Mouse (Mus musculus): Measurements from ENCODE around the gene Sec22a. TPM values are rescaled to one million over a fixed set of nuclear protein-coding genes. Genes with fewer than 3 reads are reported as not detected.
A peak's percentile ranks its signal among the peaks of the same experiment; 100 is the strongest.

Gene Sec22a
- 10 to 100 TPM; 14.5 to 20.1 (median 16.6) TPM for total RNA-seq (2022)

DNA sequence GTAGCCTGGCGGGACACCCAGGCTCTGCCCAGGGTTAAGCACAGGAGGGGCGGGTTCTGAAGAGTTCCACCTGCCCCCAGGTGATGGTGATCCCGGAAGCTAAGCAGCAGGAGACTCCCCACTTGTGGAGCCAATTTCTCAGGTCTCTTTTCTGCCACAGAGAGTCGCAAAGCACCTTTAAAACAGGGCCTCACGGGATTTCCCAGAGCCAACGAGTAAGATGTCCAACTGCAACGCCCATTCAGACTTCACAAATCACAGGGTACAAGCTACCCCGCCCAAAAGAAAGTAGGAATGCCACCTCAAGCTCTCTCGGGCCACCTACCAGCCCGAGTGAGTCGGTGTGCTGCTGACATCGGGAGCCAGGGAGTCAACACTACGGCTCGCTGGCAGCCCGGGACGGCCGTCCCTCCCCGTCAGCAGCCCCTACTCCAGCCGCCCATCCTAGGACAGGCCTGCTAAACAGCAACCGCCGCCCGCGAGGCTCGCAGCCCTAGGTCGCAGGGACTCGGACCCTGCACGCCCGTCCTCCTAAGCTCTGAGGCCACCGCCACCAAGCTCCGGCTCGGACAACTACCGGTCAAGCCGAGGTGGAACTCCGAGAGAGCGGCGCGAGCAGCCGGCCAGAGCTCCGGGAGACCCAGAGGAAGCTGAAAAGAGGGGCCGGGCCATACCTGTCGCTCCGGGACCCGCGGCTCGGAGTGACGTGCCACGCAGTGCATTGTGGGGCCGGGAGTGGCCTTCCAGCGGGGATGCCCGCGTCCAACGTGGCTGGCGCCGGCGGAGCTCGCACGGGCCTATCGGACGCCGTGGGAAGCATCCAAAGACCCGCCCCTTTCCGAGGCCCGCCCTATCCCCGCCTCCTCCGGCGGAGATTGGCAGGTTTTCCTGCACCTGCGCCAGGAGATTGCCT, at the start of gene Sec22a:
Gene Sec22a, minus strand, starts transcription at position 769 of the 913 bp plus-strand sequence.
- DNase-seq (ENCODE audit: low spot score in 2 of 2): peak; percentile 84 to 91

GRCm38 (mm10) chr16:35406706-35407105, 43.0 kb upstream of the Sec22a start:
- no peak for DNase-seq (ENCODE audit: low spot score in 2 of 2)

GRCm38 (mm10) chr16:35406166-35406565, 42.4 kb upstream of the Sec22a start:
- no peak for DNase-seq (ENCODE audit: low spot score in 2 of 2)

DNA sequence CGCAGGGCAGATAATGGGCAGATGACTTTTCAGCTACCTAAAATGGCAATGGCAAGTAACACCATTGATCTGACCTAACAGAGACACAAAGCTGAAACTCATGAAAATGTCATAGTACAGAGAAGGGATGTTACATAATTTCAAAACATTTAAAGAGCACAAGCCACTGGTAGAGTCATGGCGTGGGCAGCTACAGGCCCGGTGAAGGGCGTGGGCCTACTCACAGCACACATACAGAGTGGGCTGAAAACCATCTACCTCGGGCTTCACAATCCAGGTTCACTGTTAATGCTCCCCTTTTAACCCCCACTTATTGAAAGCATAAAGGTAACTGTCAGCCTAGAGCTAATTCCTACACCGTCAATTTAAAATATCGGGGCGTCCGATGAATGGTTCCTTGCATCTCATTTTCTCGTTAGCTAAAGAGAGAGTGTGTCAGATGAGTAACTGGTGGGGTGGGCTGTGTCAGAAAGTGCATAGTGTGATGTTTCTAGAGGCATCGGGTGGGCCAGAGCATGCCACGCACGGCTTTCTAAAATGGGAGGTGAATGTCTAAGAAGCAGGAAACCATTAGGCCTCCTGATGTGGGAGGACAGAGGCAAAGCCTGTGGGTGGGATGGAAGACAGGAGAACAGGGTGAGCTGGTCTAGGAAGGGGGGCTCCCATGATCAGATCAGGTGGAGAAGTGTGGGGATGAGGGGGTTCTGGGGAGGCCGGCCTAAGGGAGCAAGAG, 41.8 kb upstream of the Sec22a start:
- no peak for DNase-seq (ENCODE audit: low spot score in 2 of 2)

- no peak for DNase-seq (ENCODE audit: low spot score in 2 of 2)
These were observed 41.1 kb upstream of the Sec22a start for GRCm38 (mm10) chr16:35404864-35405263.

DNA sequence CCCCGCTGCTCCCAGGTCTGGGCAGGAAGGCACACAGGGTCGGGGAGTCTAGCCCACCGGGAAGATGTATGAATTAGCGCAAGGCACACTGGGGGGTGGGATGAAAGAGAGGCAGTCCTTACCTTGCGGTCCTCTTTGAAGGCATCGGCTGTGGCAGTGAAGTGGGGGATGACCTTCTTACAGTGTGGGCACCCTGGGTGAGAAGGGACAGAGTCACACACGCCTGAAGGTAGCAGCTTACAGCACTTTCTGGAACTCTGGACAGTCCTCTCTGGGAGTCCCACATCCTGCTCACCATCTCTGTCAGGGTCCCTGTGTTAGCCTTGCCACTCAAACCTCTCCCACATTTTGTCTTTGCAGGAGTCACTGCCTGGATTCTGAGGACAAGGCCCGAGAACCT, 40.2 kb upstream of the Sec22a start:
- no peak for DNase-seq (ENCODE audit: low spot score in 2 of 2)

DNA sequence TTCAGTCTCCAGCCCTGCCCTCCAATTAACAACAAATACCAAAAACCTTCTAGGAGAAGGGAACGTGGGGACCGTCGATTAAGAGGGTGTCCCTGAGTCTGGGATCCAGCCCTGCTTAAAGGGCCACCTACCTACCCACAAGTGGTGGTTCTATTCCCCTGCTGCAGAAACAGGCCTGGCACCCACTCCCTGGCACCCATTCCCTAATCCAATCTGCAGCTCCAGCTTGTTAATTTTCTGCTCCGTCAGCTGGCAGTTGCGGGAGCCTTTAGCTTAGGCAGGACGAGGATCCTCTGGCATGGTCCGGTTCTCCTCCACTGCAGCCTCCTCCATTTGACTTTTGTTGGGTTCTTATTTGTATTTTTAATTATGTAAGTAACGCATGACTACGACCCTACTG, 39.6 kb upstream of the Sec22a start:
- peak; percentile 25 to 41 for DNase-seq (ENCODE audit: low spot score in 2 of 2)

GRCm38 (mm10) chr16:35392813-35393212, 29.1 kb upstream of the Sec22a start:
- DNase-seq (ENCODE audit: low spot score in 2 of 2): no peak

- DNase-seq (ENCODE audit: low spot score in 2 of 2): no peak
These were observed 21.9 kb upstream of the Sec22a start for GRCm38 (mm10) chr16:35385654-35386053.

- no peak for DNase-seq (ENCODE audit: low spot score in 2 of 2)
These were observed 16.3 kb upstream of the Sec22a start for GRCm38 (mm10) chr16:35380048-35380447.

GRCm38 (mm10) chr16:35379344-35379743, 15.6 kb upstream of the Sec22a start:
- no peak for DNase-seq (ENCODE audit: low spot score in 2 of 2)

DNA sequence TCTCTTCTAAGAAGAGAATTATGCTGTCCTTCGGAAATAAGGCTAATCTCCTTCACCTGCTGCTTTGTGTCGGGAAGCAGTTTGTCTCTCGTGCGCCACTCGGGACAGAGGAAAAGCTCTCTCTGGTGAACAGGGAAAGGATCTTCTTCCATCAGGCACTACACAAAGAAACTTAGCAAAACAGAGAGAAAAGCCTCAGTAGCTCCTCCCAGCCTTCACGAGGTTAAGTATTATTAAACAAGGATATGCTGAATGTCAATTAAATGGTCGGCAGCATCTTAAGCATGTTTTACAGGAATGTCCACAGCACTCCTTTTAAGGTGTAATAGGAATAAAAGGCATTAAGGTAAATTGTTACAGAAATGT, 328 bp upstream of the Sec22a start:
- DNase-seq (ENCODE audit: low spot score in 2 of 2): no peak

DNA sequence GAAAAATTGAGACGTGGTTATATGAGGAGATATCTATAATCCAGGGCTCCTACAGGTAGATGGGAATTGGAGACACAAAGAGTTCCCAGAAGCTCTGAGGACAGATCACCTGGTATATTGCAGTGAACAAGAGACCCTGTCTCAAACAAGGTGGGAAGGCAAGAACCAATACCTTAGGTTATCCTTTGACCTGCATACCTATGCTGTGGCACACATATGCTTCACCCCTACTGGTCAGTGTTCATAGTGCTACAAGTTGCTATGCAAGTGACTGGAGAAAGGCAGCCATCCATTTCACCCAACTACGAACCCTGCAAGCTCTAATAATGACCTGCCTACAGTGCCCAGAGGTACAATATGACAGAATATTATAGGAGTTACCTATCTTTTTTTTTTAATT, 1.5 kb downstream of the Sec22a start:
- no peak for DNase-seq (ENCODE audit: low spot score in 2 of 2)

GRCm38 (mm10) chr16:35360593-35360992, 3.1 kb downstream of the Sec22a start:
- peak in 1 of 2 experiments; percentile 28 for DNase-seq (ENCODE audit: low spot score in 2 of 2)

DNA sequence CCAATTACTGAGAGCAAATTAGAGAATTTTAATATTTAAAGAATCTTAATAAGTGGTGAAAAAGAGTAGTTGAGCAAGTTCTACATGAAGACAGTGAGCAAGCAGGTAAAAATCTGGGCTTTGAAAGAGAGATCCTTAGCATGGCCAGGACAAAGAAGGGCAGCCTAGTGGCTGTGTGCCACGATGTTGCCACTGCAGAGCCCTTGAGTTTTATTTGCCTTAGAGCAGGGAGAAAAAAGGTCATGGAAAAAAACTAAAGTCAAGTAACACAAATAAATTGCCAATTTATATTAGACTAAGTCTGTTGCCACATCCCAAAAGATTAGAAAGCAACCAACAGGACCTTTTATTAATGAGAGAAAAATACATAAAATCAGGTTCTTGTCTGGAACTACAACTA, 6.3 kb downstream of the Sec22a start:
- DNase-seq (ENCODE audit: low spot score in 2 of 2): no peak

GRCm38 (mm10) chr16:35330451-35330850, 33.3 kb downstream of the Sec22a start:
- DNase-seq (ENCODE audit: low spot score in 2 of 2): no peak

DNA sequence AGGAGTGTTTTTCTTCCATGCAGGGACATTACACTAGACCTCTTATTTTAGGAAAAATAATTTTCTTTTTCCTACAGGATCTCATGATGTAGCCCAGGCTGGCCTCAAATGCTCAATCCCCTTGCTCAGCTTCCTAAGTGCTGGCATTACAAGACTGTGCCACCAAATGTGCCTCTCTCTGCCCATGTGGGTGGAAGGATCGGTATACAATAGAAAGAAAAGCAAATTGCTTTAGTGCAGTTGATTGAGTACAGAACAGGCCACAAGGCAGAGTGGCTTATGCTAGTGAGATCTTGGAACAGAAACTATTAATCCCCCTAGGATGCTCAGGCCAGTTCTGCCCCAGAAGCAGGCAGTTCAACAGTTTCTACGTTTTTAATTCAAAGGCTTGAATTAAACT, 43.9 kb downstream of the Sec22a start:
- DNase-seq (ENCODE audit: low spot score in 2 of 2): no peak

GRCm38 (mm10) chr16:35319335-35319734, 44.4 kb downstream of the Sec22a start:
- no peak for DNase-seq (ENCODE audit: low spot score in 2 of 2)

- no peak for DNase-seq (ENCODE audit: low spot score in 2 of 2)
These were observed 45.3 kb downstream of the Sec22a start for GRCm38 (mm10) chr16:35318397-35318796.

DNA sequence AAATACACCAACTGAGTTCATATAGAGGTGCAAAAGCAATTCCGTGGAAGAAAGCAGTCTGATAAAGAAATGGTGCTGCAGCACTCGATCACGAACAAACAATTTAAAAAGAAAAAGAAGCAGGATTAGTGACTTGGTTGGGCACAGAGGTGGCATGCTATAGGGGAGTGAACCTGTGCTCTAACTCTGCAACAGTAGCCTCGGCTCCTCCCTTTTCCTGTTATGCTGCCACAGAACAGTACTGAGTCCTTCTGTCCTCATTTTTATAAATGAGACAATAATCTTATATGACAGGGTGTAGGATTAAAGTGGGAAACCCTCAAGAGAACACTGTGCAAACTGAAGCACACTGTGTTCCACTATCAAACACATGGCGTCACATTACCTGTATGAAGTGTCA, 46.3 kb downstream of the Sec22a start:
- DNase-seq (ENCODE audit: low spot score in 2 of 2): no peak

DNA sequence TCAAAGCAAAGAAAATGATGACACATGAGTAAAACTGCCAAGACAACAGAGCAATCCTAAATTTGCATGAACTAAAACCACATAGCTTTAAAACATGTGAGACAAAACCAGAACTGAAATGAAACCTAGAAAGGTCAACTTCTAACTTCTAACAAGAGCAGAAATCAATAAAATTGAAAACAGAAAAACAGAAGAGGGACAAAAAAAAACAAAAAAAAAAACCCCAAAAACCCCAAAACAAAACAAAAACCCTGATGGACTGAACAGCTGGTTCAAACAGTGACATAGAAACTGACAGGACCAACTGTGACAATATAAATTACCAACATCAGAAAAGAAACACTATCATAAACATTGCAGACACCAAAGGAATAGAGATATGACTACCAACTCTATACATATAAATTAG, 46.9 kb downstream of the Sec22a start:
- no peak for DNase-seq (ENCODE audit: low spot score in 2 of 2)

DNA sequence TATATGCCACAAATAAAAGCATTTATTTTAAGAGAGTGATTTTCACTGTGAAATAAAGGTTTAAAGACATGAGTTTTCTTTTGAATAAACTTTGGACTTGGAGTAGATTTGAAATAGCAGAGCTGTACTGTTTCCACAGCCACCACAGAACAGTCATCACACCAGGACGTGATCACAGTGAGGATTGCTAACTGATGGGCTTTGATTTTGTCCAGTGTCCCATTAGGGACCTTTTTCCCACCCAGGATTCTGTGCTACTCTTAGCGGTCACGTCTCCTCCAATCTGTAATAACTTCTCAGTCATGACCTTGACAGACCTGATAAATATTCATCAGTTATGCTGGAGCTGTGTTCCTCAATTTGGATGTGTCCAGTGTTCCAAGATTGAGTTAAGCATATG, 48.2 kb downstream of the Sec22a start:
- no peak for DNase-seq (ENCODE audit: low spot score in 2 of 2)

DNA sequence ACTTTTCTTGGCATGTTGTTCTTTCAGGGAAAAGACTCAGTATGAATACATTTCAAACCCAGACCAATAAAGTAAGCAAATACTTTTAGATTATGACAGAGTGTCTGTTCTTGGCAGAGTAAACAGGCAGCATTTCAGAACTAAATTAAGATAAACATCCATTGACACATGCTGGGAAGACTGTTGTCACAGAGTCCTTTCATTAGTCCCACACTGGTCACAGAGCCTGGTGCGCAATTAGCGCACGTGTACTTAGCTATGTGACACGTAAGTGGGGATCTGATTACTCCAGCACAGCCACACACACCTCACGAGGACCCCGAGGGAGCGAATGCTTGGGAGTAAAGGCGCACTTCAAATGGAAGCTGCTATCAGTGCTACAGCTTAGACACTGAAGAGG, 52.1 kb downstream of the Sec22a start:
- no peak for DNase-seq (ENCODE audit: low spot score in 2 of 2)

Measured in layer of hippocampus, adult 8-10 months (tissue).